In the genomic region with DNA sequence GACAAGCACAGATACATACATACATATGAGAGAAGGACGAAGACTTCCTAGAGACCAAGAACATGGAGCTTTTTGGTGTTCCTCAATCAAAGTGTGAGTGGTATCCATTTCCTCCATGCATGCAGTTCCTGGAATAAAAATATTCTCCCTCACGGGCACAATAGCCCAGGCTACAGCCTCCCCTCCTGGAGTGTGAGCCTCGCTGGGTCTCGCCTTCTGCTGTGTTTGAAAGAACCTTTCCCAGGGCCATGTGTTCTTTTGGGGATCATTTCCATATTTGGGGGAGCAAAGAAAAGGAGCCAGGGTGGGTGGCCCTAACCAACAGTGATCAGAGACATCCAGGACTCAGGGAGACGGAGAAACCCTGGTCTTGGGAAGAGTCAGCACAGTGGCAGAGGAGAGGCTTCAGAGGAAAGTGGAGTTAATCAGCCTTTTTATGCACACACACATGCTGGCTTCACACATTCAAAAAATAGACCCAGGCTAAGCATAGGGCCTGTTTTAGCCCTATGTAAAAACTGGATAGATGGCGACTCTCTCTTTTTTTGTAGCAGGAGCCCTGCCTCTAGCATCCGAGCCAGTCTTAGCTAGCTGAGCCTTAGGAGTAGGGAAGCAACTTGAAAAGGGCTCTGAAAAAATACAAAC, we compare ENCODE assay signal across 7 mouse cellular contexts. TPM values are rescaled to one million over a fixed set of nuclear protein-coding genes. Genes with fewer than 3 reads are reported as not detected.
DNase-seq lines count a peak whose midpoint lies in the region; ATAC-seq lines count a peak whose summit lies in the region.

No protein-coding gene starts in this region.

- no peaks in the 10 kb centered on the region for H3K9me3 ChIP-seq in forebrain, embryonic 12.5 days
- H3K9me3 ChIP-seq in neural tube, embryonic 15.5 days (replicated peaks): no peaks in the 10 kb centered on the region

- H3K4me2 ChIP-seq in forebrain, embryonic 12.5 days: no peak overlapping the region
- no peak overlapping the region; the same call in 1 of the 2 replicates for H3K4me2 ChIP-seq in neural tube, embryonic 15.5 days

- H3K36me3 ChIP-seq in forebrain, embryonic 12.5 days (replicated peaks): no peaks in the 10 kb centered on the region
- no peaks in the 10 kb centered on the region for H3K36me3 ChIP-seq in neural tube, embryonic 15.5 days

- peak overlapping the region; percentile 30; the same call in 1 of the 2 replicates for H3K9ac ChIP-seq in forebrain, embryonic 12.5 days
- no peak overlapping the region for H3K9ac ChIP-seq in neural tube, embryonic 15.5 days (replicated peaks)

- peak overlapping the region; percentile 80 for H3K27ac ChIP-seq in forebrain, embryonic 12.5 days
- H3K27ac ChIP-seq in neural tube, embryonic 15.5 days (replicated peaks): peak overlapping the region; percentile 74

- intact Hi-C loops in left cerebral cortex, postnatal 14 days (cut with DNase I): no loop called here
- intact Hi-C loops in left cerebral cortex, postnatal 4 days (cut with DNase I): no loop called here

- no peak overlapping the region for H3K4me3 ChIP-seq in forebrain, embryonic 12.5 days (replicated peaks)
- no peak overlapping the region for H3K4me3 ChIP-seq in neural tube, embryonic 15.5 days (replicated peaks)

- 52% methylated on average over 7 of the region's 7 CpGs for WGBS in forebrain, embryonic 12.5 days
- WGBS in neural tube, embryonic 15.5 days: 41% methylated on average over 7 of the region's 7 CpGs

- H3K4me1 ChIP-seq in forebrain, embryonic 12.5 days: peaks cover 29% of the 10 kb centered on the region
- peaks cover 43% of the 10 kb centered on the region for H3K4me1 ChIP-seq in neural tube, embryonic 15.5 days

- peak; percentile 23 to 53 for DNase-seq in left cerebral cortex, postnatal 14 days (ENCODE audit: low spot score in 2 of 2)
- DNase-seq in left cerebral cortex, adult 8-10 months (ENCODE audit: low spot score in 2 of 2): no peak
- DNase-seq in left cerebral cortex, postnatal 4 days: peak; percentile 10
- no peak for DNase-seq in layer of hippocampus, adult 8-10 months (ENCODE audit: low spot score in 2 of 2)
- DNase-seq in Muller cell, postnatal 12 days (ENCODE audit: inconsistent ontology term): no peak

- no peaks in the 10 kb centered on the region for H3K27me3 ChIP-seq in forebrain, embryonic 12.5 days
- H3K27me3 ChIP-seq in neural tube, embryonic 15.5 days (replicated peaks): no peaks in the 10 kb centered on the region

- peak; percentile 43; the same call in 1 of the 2 replicates for ATAC-seq in forebrain, embryonic 12.5 days (ENCODE audit: low FRiP score)
- ATAC-seq in neural tube, embryonic 15.5 days (ENCODE audit: low FRiP score): no peak

RNA-seq across cellular contexts. Expression of a gene that starts 17.1 kb away (rescaled TPM):
- total RNA-seq in left cerebral cortex, postnatal 14 days (2021): 1 to 10 TPM; 8.2 to 9.7 TPM
- total RNA-seq in left cerebral cortex, adult 8-10 months (2022): 1 to 10 TPM; 6.7 to 8.3 (median 7.1) TPM
- polyA plus RNA-seq in forebrain, embryonic 12.5 days (2016; fragmentation: Nextera tagmentation; extraction: Ambion mirVana): 7.6 and 7.7 TPM in 2 replicates
- total RNA-seq in left cerebral cortex, postnatal 4 days (2021): 1 to 10 TPM; 7.4 to 7.5 TPM
- 7.6 and 8.3 TPM in 2 replicates for polyA plus RNA-seq in neural tube, embryonic 15.5 days (2015; fragmentation: Nextera tagmentation; extraction: Ambion mirVana)
- 1 to 10 TPM; 7.0 to 9.3 (median 8.0) TPM for total RNA-seq in layer of hippocampus, adult 8-10 months (2022)

Comparison
In these comparisons a context has a peak if more than half of its experiments do, and no peak if none do; other contexts are left out.
1. DNase-seq: peak in left cerebral cortex, postnatal 14 days (2 of 2) and left cerebral cortex, postnatal 4 days (single experiment); none in left cerebral cortex, adult 8-10 months (0 of 2), layer of hippocampus, adult 8-10 months (0 of 2) and Muller cell, postnatal 12 days (single experiment).